Mouse (Mus musculus): ENCODE measurements around the gene Olfr437. TPM values are rescaled to one million over a fixed set of nuclear protein-coding genes. Genes with fewer than 3 reads are reported as not detected.
"Not testable (repeated sequence)": the region's sequence is repeated elsewhere in the genome, so short reads cannot be mapped to it uniquely, and the experiment has no call there.

The Olfr437 gene
- total and polyA plus RNA-seq, 2 experiments: not detected

GRCm38 (mm10) chr6:43178584-43179501, 15.8 kb downstream of the Olfr437 start:
- no peak overlapping the region for H3K4me3 ChIP-seq (ENCODE audit: insufficient read depth, low read depth, low read length)
- H3K9ac ChIP-seq (ENCODE audit: low read depth, low read length): no peak overlapping the region
- TF ChIP-seq POLR2A (IDR thresholded peaks at IDR 0.05; ENCODE audit: extremely low read depth, insufficient read depth, low read length) (no peak), CTCF (IDR thresholded peaks at IDR 0.05; ENCODE audit: low read depth, low read length) (no peak)
- no peaks in the 10 kb centered on the region for H3K36me3 ChIP-seq (ENCODE audit: control insufficient read depth, insufficient read depth, low read length)
- no peaks in the 10 kb centered on the region for H3K4me1 ChIP-seq (ENCODE audit: control insufficient read depth, insufficient read depth, low read length)
- WGBS: 65% methylated on average over 6 of the region's 6 CpGs
- DNase-seq (ENCODE audit: extremely low read depth, low read depth, low spot score): no peak
- H3K27me3 ChIP-seq (ENCODE audit: control insufficient read depth, insufficient read depth, low read length): no peaks in the 10 kb centered on the region
- no peaks in the 10 kb centered on the region for H3K79me2 ChIP-seq (ENCODE audit: control insufficient read depth, insufficient read depth, low read length)
- H3K27ac ChIP-seq (replicated peaks; ENCODE audit: insufficient read depth, low read depth, low read length): no peak overlapping the region

GRCm38 (mm10) chr6:43190986-43191385, 27.9 kb downstream of the Olfr437 start:
- no peak overlapping the region for H3K9ac ChIP-seq (ENCODE audit: low read depth, low read length)
- 77% methylated on average over 3 of the region's 3 CpGs for WGBS

GRCm38 (mm10) chr6:43196781-43197180, 33.7 kb downstream of the Olfr437 start, which contains the start of gene Olfr435:
Olfr435 (plus strand) TSS chr6:43197146.
- no peak within 1 kb of the TSS for H3K4me3 ChIP-seq (ENCODE audit: insufficient read depth, low read depth, low read length)
- H3K27ac ChIP-seq (replicated peaks; ENCODE audit: insufficient read depth, low read depth, low read length): no peak within 1 kb of the TSS
- H3K4me1 ChIP-seq (ENCODE audit: control insufficient read depth, insufficient read depth, low read length): no peaks in the 10 kb centered on the region
- H3K27me3 ChIP-seq (ENCODE audit: control insufficient read depth, insufficient read depth, low read length): no peaks in the 10 kb centered on the region
- H3K79me2 ChIP-seq (ENCODE audit: control insufficient read depth, insufficient read depth, low read length): no peaks in the 10 kb centered on the region
- H3K9ac ChIP-seq (ENCODE audit: low read depth, low read length): no peak within 1 kb of the TSS
- H3K36me3 ChIP-seq (ENCODE audit: control insufficient read depth, insufficient read depth, low read length): no peaks in the 10 kb centered on the region
- TF ChIP-seq CTCF (IDR thresholded peaks at IDR 0.05; ENCODE audit: low read depth, low read length) (no peak), POLR2A (IDR thresholded peaks at IDR 0.05; ENCODE audit: extremely low read depth, insufficient read depth, low read length) (no peak)
- no peak for DNase-seq (ENCODE audit: extremely low read depth, low read depth, low spot score)

More at GRCm38 (mm10) chr6:43190986-43191385, 27.9 kb downstream of the Olfr437 start:
- TF ChIP-seq POLR2A (IDR thresholded peaks at IDR 0.05; ENCODE audit: extremely low read depth, insufficient read depth, low read length) (no peak), CTCF (IDR thresholded peaks at IDR 0.05; ENCODE audit: low read depth, low read length) (no peak)
- H3K4me1 ChIP-seq (ENCODE audit: control insufficient read depth, insufficient read depth, low read length): no peaks in the 10 kb centered on the region
- no peaks in the 10 kb centered on the region for H3K27me3 ChIP-seq (ENCODE audit: control insufficient read depth, insufficient read depth, low read length)
- H3K36me3 ChIP-seq (ENCODE audit: control insufficient read depth, insufficient read depth, low read length): no peaks in the 10 kb centered on the region
- no peak for DNase-seq (ENCODE audit: extremely low read depth, low read depth, low spot score)
- no peak overlapping the region for H3K4me3 ChIP-seq (ENCODE audit: insufficient read depth, low read depth, low read length)
- no peaks in the 10 kb centered on the region for H3K79me2 ChIP-seq (ENCODE audit: control insufficient read depth, insufficient read depth, low read length)
- no peak overlapping the region for H3K27ac ChIP-seq (replicated peaks; ENCODE audit: insufficient read depth, low read depth, low read length)

- no peak overlapping the region for H3K4me3 ChIP-seq (ENCODE audit: insufficient read depth, low read depth, low read length)
- no peak overlapping the region for H3K9ac ChIP-seq (ENCODE audit: low read depth, low read length)
- no peak for TF ChIP-seq CTCF (IDR thresholded peaks at IDR 0.05; ENCODE audit: low read depth, low read length)
- no peak for TF ChIP-seq POLR2A (IDR thresholded peaks at IDR 0.05; ENCODE audit: extremely low read depth, insufficient read depth, low read length)
- no peak overlapping the region for H3K27ac ChIP-seq (replicated peaks; ENCODE audit: insufficient read depth, low read depth, low read length)
- H3K79me2 ChIP-seq (ENCODE audit: control insufficient read depth, insufficient read depth, low read length): no peaks in the 10 kb centered on the region
- no peaks in the 10 kb centered on the region for H3K36me3 ChIP-seq (ENCODE audit: control insufficient read depth, insufficient read depth, low read length)
- whole genome bisulfite sequencing: 43% methylated on average over 3 of the region's 3 CpGs
- DNase-seq (ENCODE audit: extremely low read depth, low read depth, low spot score): no peak
- H3K4me1 ChIP-seq (ENCODE audit: control insufficient read depth, insufficient read depth, low read length): no peaks in the 10 kb centered on the region
- no peaks in the 10 kb centered on the region for H3K27me3 ChIP-seq (ENCODE audit: control insufficient read depth, insufficient read depth, low read length)
These were observed 35.0 kb downstream of the Olfr437 start for GRCm38 (mm10) chr6:43198094-43198493.

GRCm38 (mm10) chr6:43202786-43203185, 39.7 kb downstream of the Olfr437 start:
- Histone ChIP-seq H3K4me1 (ENCODE audit: control insufficient read depth, insufficient read depth, low read length) (no peaks in the 10 kb centered on the region), H3K79me2 (ENCODE audit: control insufficient read depth, insufficient read depth, low read length) (no peaks in the 10 kb centered on the region), H3K9ac (ENCODE audit: low read depth, low read length) (no peak overlapping the region), H3K4me3 (ENCODE audit: insufficient read depth, low read depth, low read length) (no peak overlapping the region), H3K27ac (replicated peaks; ENCODE audit: insufficient read depth, low read depth, low read length) (no peak overlapping the region), H3K36me3 (ENCODE audit: control insufficient read depth, insufficient read depth, low read length) (no peaks in the 10 kb centered on the region), H3K27me3 (ENCODE audit: control insufficient read depth, insufficient read depth, low read length) (no peaks in the 10 kb centered on the region)
- TF ChIP-seq CTCF (IDR thresholded peaks at IDR 0.05; ENCODE audit: low read depth, low read length): no peak
- TF ChIP-seq POLR2A (IDR thresholded peaks at IDR 0.05; ENCODE audit: extremely low read depth, insufficient read depth, low read length): no peak
- DNase-seq (ENCODE audit: extremely low read depth, low read depth, low spot score): no peak

GRCm38 (mm10) chr6:43205355-43205754, 42.3 kb downstream of the Olfr437 start:
- H3K27me3 ChIP-seq (ENCODE audit: control insufficient read depth, insufficient read depth, low read length): no peaks in the 10 kb centered on the region

GRCm38 (mm10) chr6:43212873-43213272, 49.8 kb downstream of the Olfr437 start, which contains the start of gene Olfr434:
Olfr434 (plus strand) TSS chr6:43213021.
- not testable (repeated sequence) for DNase-seq (ENCODE audit: extremely low read depth, low read depth, low spot score); H3K9ac ChIP-seq (ENCODE audit: low read depth, low read length); H3K27ac ChIP-seq (replicated peaks; ENCODE audit: insufficient read depth, low read depth, low read length); H3K27me3 ChIP-seq (ENCODE audit: control insufficient read depth, insufficient read depth, low read length); H3K79me2 ChIP-seq (ENCODE audit: control insufficient read depth, insufficient read depth, low read length); H3K36me3 ChIP-seq (ENCODE audit: control insufficient read depth, insufficient read depth, low read length); H3K4me1 ChIP-seq (ENCODE audit: control insufficient read depth, insufficient read depth, low read length); H3K4me3 ChIP-seq (ENCODE audit: insufficient read depth, low read depth, low read length)

More at GRCm38 (mm10) chr6:43205355-43205754, 42.3 kb downstream of the Olfr437 start:
- 30% methylated on average over 2 of the region's 2 CpGs for WGBS
- no peak overlapping the region for H3K9ac ChIP-seq (ENCODE audit: low read depth, low read length)
- no peak overlapping the region for H3K27ac ChIP-seq (replicated peaks; ENCODE audit: insufficient read depth, low read depth, low read length)
- TF ChIP-seq CTCF (IDR thresholded peaks at IDR 0.05; ENCODE audit: low read depth, low read length) (no peak), POLR2A (IDR thresholded peaks at IDR 0.05; ENCODE audit: extremely low read depth, insufficient read depth, low read length) (no peak)
- H3K36me3 ChIP-seq (ENCODE audit: control insufficient read depth, insufficient read depth, low read length): no peaks in the 10 kb centered on the region
- H3K79me2 ChIP-seq (ENCODE audit: control insufficient read depth, insufficient read depth, low read length): no peaks in the 10 kb centered on the region
- no peaks in the 10 kb centered on the region for H3K4me1 ChIP-seq (ENCODE audit: control insufficient read depth, insufficient read depth, low read length)
- no peak overlapping the region for H3K4me3 ChIP-seq (ENCODE audit: insufficient read depth, low read depth, low read length)
- DNase-seq (ENCODE audit: extremely low read depth, low read depth, low spot score): no peak

Data from liver, adult 2 months (tissue).